Mouse (Mus musculus) heart, postnatal 0 days (tissue): ENCODE measurements around the gene Kcnk12.

ENCODE experiments used
- CTCF ChIP-seq: IDR thresholded peaks from 2 replicates; pipeline ENCODE4 v1.5.1; 2016; ENCODE audit warnings: antibody characterized with exemption, control low read depth, low read depth
- EP300 ChIP-seq: IDR thresholded peaks from 2 replicates; pipeline ENCODE4 v1.6.1; 2016; ENCODE audit warnings: antibody characterized with exemption, low read depth

DNA sequence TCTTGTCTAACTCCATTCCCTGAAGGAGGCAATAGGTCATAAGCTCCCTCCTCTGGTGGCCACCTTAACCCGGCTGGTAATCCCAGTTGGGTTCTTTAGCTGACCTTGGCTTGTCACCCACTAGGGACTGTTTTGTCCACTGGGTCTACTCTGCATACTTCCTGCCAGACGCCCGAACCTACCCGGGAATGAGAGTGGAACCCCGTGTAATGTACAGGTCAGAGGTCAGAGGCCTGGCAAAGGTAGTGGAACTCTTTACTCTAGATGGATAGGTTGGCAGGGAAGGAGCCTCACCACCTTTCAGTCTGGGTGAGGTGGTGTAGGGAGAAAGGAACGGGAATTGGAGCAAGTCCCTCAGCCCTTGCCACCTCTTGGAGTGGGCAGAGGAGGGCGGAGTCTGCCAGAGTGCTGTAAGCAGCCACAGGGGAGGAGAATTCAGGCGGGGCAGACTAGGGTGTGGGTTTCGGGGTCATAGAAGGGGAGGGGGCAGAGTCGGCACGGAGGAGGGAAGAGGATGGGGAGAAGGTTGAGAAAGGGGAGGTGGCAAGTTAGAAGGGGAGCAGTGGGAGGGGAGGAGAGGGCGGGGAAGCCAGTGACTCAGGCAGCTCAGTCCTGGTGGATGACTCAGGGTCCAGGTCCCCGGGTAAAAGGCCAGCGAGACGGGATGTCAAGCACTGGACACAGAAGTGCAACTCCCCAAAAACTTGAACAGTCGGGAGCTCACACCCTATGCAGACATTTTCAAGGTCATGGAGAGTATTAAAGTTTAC, 98.6 kb downstream of the Kcnk12 start:
- TF ChIP-seq CTCF (no peak), EP300 (no peak)
